Mouse (Mus musculus) retina, embryonic 14.5 days (tissue): Measurements from ENCODE around the gene Kbtbd6.
A peak's percentile ranks its signal among the peaks of the same experiment; 100 is the strongest.

Experiments
- DNase-seq: peaks from one replicate; pipeline ENCODE4 v3.0.0-alpha.2; 2015; ENCODE audit warnings: low spot score

Gene Kbtbd6

DNA sequence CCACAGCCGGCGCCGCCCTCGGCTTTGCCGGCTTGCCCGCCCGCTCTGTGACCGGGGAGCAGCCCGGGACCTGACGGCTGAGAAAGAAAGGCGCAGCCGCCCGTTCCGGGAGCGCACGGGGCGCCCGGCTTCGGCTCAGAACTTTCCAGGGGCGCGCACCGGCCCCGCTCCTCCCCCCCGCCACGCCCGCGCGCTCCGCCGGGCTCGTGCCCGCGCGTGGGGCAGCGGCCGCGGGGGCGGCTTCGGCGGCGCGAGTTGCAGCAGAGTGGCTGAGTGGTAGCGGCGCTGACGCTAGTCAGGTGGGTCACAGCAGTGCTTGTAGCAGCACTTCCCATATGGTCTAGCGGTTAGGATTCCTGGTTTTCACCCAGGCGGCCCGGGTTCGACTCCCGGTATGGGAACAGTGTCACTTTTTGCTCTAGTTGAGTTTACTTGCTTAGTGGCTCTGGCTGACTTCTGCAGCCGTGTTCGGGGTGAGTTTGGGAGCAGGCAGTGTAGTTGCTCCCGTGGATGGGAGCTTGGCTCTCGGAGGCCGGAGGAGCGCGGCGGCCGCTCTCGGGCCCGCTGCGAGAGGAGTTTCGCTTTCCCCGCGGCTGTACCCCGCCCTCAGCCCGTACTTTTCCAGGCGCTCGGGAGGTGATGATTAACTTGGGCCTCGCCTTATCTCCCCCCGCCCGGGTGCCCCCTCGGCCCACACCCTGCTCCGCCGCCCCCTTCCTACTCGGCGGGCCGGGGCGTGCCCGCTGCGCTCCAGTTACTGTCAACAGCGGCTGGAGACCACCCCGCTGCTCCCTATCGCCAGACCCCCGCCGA lies 29.9 kb downstream of the Kbtbd6 start, which contains the start of gene Wbp4:
Wbp4 (minus strand) TSS at position 182 of the 813 bp plus-strand sequence.
- peak; percentile 99 for DNase-seq

DNA sequence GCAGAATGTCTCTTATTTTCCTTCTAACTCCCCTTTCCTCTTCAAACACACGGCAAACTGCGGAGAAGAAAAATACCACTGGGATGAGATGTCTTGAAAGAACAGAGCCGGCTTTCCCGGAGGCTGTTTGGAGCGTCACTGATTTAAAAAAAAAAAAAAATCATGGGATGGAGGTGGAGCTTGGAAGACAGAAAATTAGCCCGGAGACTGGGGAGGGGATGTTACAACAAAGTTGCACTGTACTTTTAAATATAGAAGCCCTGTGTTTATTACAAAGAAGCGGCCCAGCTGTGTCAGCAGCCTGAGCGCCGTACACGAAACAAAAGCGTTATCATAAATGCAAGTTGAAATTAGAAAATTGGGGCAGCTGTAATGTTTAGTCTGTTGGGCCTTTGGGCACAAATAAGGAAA lies 30.6 kb downstream of the Kbtbd6 start:
- peak; percentile 68 for DNase-seq

DNA sequence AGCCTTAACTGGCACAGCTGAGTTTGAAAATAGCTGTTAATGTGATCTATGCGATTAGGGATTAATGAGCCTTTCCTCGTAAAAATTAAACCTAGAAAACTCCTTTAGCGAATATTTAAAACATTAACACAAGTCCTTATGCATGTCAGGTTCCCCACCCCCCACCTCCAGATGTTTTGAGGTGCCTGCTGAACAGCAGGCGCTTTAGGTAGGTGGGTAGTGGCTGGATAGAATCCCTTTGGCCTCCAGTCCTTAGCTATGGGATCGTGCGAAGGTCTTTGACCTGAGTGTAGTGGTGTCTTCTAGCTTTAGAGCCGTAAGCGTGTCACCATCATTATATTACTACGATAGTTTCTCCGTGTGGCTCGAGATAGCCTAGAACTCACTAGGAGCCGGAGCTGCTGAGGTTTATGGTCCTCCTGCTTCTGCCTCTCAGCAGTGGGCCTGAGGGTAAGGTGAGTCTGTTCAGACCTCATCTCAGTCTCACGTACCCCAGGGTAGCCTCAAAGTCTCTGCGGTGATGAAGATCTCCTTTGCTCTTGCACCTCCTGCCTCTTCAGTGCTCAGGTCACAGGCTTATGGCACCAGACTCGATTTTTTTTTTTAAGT lies 31.2 kb downstream of the Kbtbd6 start:
- DNase-seq, result peak; percentile 34

DNA sequence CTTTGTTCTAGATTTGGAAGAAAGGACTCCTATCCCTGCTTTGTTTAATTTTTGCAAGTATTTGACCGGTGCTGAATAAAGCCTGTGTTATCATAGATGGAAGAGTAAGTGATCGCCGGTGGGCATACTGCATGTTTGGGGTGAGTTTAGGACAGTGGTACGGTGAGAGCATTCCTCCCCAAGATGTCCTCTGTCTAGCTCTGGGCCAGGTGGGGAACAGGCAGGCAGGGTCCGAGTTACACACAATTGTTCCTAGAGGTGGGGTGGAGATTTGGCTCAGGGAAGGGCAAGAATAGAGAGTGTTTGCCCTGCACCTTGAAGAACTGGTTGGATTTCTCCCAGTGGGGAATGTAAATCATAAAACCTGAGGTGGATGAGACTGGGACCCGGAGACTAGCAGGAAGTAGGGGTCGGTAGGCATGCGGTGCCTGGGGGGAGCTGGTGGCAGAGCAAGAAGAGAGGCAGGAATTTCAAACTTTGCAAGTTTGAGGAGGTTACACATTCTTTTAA lies 32.0 kb downstream of the Kbtbd6 start:
- no peak for DNase-seq

DNA sequence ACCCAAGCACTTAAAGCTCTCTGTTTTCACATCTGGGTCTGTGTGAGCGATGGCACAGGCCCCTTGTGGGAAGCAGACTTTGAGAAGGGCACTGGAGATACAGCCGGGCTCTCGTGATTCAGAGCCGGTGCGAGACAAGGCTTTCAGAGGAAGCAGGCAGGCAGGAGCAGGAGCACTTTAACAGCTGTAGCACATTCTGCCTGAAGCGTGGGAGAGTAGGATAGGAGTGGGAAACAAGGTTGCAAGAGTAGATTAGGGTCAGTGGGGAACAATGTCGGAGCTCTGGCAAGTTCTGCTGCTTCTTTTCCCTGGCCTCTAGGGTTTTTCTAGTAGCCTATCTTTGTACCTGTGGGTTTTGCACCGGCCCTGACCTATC lies 35.0 kb downstream of the Kbtbd6 start:
- DNase-seq, result peak; percentile 8

DNA sequence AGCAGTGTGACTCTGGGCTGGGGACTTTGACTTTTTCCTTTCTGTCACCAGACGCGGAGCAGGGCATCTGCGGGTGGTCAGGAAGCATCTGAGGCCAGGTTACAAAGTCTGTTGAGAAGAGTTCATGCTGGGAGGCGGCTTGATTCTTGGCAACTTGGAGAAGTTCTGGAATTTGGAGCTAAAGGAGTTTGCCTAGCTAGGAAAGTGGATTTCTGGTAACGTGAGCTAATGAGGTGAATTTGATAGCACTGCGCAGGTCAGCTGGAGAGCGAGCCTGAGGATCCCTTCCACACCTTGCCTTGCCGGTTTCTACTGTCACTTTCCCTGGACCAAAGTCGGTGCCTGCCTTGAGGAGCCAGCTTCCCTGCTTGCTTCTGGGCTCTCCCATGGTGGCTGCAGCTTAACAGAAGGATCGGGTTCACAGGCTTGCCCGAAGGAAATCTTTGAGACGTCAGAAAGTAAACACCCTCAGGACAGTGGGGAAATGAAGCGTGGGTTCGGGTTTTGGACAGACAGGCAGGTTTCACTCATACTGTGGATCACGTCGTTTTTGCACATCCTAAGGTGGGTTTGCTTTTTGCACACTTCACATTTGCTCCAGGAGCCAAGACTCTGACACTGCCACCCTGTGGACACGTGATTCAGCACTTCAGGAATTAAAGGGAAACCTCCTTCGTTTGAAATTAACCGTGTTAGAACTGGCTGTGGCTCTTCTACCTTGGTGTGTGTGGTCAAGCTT lies 35.5 kb downstream of the Kbtbd6 start:
- DNase-seq, result peak; percentile 59

DNA sequence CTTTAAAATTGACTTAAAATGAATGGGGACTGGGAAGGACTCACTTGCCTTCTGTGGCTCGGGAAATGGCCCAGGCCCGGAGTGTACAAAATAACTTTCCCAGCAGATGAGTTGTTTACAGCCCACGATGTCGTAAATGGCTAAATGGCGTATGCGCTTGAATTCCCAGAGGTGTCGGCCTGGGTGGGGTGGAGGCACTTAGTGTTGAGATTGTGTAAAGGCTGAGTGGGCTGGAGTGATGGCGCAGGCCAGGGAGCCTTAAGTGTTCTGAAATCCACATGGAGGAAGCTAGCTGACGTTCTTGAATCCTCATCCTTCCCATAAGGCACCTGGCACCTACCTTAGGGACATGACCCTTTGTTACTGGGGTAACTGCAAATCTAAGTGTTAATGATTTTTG lies 36.9 kb downstream of the Kbtbd6 start:
- DNase-seq, result peak; percentile 36

DNA sequence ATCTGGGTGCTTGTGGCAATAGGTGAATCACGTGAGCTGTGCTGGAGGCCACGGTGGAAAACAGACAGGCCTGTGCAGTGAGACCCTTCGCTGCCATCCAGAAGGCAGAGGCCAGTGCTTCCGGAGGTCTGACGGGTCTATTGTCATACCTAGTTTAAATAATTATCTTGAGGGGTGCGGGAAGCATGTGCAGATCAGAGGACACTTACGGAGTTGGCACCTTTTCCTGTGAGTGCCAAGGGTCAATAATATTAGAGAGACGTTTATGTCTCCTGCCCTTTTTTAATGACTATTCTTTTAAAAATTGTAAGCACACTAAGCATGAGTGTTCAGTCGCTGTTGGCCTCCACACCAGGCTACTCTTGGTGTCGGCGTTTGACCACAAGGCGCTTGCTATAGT lies 37.5 kb downstream of the Kbtbd6 start:
- no peak for DNase-seq

DNA sequence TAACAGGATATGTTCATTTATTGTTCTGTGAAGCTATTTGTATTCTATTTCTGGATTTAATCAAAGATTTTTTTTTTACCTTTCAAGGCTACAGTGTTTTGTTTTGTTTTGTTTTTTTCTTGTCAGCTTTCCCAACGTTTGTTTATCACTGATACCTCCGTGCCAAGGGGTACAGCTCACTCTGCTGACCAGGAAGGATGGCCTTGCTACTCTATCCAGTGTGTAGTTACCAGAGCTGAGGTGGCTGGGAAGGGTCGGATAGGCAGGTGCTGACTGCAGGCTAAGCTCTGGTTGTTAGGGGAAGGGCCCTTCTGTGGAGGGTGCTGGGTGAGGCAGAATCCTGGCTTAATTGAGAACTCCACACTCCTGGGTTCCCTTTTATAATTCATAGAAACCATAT lies 38.6 kb downstream of the Kbtbd6 start:
- no peak for DNase-seq

DNA sequence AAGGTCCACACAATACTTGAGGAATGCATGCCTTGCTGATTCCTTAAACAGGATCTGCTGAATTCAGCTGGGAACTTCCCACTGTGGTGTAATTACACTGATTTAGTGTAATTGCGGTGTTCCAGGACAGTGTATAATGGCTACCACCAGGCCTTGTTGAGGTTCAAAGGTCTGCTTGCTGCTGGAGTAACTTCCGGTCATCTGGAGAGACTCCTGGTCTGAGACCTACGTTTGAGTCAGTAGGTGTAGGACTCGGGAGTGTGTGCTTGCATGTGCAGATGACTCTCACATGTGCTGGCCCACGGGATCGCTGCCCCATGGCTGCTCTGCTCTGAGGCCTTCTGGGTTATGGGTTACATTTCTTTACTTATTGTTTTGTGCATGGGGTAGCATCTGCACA lies 42.7 kb downstream of the Kbtbd6 start:
- no peak for DNase-seq

DNA sequence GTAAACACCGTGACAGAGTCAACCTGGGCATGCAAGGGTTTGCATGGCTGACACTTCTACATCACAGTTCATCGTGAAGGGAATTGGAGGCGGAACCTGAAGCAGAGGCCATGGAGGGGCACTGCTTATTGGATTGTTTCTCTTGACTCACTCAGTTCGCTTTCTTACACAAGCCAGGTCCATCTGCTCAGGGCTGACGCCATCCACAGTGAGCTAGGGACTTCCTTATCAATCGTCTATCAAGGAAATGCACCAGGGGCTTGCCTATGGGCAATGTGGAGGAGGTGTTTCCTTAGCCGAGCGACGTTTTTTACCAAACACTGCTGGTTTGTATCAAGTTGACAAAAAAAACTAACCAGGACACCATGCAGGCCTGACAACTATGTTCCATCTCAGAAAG lies 47.7 kb downstream of the Kbtbd6 start:
- DNase-seq, result no peak

DNA sequence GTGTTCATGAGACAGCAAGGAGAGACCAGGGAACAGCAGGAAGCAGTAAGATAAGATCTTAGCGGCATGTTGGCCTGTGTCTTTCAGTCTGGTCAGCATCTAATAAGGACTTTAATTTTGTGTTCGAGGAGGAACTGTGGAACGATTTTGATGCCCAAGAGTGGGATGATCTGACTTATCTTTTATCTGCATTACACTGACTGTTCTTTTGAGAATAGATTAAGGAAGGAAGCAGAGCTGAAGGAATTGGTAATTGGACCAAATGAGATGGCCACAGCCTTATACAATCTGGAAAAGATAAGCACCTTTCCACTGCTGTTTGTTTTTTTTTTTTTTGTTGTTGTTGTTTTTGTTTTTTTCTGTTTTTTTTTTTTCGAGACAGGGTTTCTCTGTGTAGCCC lies 49.1 kb downstream of the Kbtbd6 start:
- DNase-seq, result no peak

DNA sequence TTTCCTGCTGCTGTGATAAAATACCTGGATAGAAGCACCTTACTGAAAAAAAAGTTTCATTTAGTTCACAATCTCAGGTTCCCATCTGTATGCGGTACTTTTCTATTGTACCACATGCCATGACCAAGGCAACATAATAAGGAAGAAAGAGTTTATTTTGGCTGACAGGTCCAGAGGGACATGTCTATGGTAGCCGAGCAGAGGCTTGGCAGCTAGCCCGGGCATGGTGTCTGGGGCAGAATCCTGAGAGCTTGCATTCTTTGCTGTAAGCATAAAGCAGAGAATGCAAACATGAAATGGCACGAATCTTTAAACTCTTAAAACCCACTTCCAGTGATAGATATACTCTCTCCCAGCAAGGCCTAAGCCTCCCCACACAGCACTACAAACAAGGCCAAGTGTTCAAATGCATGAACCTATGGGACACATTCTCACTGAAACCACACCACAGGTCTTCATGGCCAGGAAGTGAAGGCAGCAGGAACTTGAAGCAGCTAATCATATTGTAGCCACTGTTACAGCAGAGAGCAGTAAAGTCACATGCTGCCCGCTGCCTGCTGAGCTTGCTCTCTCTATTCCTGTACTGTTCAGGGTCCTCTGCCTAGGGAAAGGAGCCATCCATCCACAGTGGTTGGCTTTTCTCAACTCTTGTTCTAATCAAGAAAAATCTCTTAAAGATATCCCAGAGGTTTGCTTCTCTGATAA lies 51.9 kb downstream of the Kbtbd6 start:
- no peak for DNase-seq
